Mouse (Mus musculus): ENCODE data around the gene Sptlc2.

Gene Sptlc2

DNA sequence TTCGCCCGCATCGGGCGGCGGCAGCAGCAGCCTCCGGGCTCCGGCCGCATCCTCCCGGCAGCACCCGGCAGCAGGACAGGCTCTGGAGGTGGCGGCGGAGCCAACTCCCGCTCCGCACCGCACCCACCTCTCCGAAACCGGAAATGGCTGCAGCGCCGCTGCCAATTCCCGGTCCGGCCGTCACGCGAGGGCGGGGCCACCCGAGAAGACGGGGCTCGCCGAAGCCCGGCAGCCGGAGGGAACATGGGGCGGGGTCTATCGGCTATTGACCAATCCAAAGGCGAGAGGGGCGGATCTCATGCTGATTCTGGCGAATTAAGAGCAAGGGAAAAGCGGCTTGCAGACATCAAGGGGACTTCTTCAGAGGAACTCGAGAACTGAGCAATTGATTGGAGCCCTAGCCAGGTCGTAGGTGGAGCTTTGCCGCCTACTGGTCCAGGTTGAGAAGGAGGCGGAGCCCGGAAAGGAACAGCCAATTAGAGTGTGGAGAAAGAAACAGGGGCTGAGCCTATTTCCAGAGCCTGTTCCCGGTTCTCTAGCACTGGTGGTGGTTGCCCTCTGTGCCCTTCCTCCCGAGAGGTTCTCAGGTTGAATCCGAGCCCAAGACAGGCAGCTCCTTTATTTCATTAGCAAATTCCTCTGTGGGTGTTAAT is at the start of gene Sptlc2:
TSS of gene Sptlc2 (minus strand) at position 234 of the 653 bp plus-strand sequence.
- DNase-seq: peak; percentile 100

DNA sequence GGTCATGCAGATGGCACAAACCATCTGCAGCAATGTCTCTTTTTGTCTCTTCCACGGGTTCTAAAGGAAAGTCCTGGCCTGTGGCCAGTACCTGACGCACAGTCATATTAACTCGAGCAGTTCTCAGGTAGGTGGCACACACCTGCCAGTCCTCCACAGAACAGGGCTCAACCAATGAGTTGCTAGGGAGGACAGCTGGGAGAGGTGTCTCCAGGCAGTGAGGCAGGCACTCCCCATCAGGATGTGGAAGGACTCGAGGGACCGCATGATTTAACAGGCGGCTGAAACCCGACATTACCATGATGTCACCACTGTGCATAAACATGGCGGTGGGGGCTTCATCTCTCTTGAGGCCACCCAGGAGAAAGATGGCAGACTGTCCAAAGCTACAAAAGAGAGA is 40.7 kb upstream of the Sptlc2 start:
- DNase-seq: no peak

DNA sequence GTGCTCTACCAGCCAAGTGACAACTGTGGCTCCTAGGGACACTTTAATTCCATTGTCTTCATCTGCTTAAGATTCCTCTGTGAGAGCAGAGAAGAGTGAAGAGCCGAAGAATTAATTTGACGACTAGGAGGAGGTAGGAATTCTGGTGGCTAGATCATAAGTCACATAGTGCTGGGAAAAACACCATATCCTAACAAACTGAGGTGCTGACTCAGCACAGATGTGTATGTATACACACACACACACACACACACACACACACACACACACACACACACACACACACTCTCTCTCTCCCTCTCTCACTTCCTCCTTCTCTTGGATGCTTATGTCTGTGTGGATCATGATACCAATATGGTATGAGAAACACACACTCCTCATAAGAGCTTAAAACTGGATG is 40.1 kb upstream of the Sptlc2 start:
- DNase-seq: no peak

DNA sequence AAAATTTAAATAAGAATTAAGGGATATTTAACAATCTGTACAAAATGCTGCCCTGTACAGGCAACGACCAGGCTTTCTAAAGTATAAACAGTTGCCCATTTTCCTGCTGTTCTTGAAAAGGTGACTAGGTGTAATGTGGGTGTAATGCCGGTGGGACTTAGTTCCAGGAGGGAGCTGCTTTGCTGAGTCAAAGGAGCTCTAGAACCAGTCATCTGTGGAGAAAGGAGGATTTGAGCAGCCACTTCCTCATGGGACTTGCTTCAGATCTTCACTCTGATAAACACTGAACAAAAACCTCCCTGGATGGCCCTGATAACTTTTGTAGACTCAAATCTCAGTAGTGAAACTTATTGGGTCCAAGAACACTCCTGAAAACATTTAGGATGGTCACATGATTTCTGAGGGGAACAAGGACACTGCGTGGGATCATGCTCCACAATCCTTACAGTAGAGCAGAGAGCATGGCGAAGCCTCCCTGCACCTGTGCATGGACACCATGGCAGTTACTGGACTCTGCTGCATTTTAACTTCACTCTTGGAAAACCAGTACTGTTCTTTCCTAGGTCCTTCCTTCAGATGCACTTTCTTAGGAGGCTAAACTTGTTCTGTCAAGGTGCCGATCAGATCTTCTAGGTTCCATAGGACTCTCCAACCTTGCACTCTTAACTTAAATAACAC is 38.3 kb upstream of the Sptlc2 start:
- no peak for DNase-seq

DNA sequence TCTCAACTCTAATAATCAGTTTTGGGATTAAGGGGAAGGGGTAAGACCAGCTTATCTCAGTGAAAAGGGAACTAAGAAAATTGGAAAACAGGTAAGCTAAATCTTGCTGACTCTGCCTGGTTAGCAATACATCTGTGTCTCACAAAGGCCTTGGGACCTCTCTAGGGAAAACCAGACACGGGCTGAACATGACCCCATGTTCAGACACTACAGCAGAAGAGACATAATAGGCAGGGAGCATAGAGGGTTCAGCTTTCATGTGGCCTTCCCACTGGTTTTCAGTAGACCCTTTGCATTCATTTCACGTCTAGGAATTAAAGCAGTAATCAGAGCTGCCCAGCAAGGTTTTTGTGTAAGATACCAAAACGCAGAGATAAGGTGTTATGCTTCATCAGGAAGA is 36.4 kb upstream of the Sptlc2 start:
- DNase-seq: no peak

DNA sequence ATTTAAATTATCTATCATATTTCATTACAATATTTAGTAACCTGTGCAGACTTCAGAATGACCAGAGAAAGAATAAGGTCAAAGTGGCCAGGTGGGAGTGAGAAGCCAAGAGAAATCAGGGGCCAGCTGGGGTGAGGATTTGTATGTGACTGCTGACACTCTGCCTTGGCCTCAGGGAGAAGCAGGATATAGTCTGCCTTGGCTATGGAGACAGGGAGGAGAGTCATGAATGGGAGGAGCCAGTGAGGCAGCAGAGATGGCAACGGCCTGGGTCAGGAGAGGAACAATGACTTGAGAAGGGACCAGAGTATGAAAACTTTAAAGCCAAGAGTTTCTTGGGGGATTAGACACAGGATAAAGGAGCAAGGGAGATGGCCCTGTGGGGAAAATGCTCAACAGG is 35.5 kb upstream of the Sptlc2 start:
- no peak for DNase-seq

DNA sequence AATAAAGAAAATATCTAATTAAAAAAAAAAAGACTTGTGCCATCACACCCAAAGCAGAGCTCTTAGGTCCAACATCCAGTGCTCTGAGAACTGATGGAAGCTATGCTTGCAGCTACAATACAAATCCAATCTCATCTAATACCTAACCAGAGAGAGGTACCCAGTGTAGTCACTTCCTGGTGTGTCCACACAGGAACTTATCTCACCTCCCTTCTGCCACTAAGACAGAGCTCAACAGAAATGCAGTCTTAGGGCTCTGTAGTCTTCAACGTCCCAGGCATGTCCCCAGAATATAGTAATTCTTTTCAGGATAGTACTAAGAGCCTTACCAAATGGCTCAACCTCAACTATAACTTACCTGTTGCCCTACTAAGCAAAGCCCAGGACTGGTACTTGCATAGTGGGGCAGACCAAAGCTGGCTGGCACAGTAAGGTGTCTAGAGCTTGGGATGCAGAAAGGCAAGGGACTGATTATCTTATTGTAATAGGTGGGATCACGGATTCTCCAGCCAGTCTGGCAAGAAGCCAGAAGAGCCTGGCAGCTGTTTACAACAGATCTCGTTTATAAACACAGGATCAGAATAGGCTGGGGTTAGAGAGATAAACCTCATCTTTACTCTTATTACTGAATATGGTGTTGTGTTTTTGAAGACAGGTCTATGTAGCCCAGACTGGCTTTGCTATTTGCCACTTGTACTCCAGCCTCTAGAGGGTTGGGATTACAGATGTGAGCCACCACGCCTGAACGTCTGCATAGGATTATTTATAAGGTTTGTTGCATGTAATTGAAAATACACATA is 33.8 kb upstream of the Sptlc2 start:
- DNase-seq: no peak

DNA sequence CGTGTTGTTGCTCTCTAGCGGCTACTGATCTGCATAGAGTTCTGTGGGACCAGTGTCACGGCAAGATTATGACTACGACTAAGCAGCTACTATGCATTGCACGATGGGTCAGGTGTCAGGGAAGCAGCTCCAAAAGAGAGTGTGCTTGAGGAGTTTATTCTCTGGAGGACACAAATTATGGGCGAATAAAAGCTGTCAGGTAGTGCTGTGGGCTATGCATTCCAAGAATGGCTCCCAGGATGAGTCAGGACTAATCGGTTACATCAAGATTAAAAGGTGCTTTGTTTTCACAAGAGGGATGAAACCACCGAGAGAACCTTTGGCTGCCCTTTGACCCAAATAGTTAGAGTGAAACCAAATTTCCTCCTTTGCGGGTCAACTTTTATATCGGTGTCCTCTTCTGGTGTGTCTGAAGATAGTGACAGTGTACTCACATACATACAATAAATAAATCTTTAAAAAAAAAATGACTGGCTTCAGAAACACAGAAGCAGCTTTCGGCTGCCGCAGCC is 31.9 kb upstream of the Sptlc2 start:
- DNase-seq: no peak

DNA sequence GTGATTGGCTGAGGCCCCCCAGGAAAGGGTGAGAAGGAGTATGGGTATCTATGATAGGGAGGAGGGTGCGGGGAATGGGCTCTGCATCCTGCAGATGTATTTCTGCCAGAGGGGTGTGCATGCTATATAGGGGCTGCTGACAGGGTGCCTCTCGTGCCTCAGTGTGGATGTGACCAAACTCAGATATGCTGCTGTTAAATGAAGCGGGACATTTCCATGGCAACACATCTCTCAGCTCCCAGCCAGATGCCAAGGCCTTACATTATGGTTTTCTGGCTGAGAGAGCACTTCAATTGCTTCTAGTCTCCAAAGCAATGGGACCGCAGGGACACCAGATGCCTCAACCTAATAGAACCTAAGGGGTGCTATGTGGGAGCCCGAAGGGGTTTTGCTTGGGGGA is 30.8 kb upstream of the Sptlc2 start:
- no peak for DNase-seq

DNA sequence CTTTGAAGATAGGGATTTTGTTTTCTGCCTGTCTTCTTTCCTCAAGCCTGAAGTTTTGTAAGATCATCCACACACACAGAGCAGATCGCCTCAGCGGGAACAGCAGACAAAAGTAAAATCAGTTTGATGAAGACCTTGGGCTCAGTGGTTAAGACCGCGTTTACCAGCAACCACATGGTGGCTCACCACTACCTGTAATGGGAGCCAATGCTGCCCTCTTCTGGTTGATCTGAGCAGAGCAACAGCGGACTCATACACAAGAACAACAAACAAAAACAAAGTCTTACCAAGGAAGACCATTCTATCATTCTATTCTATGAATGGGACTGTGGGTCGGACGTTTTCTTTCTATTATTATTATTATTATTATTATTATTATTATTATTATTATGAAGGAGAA is 28.5 kb upstream of the Sptlc2 start:
- DNase-seq: peak; percentile 53 to 67

DNA sequence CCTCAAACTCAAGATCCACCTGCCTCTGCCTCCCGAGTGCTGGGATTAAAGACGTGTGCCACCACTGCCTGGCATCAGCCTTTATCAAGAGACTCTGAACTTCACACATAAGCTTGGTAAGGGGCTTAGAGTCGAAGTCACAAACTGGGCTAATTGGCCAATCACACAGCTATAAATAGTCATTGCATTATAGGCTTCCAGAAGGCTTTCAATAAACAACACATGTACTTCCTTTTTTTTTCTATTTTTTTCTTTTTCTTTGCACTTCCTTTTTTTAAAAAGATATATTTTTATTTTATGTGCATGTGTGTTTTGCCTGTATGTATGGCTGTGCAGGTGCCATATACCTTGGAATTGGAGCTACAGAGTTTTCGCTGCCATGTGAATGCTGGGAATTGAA is 27.2 kb upstream of the Sptlc2 start:
- no peak for DNase-seq

DNA sequence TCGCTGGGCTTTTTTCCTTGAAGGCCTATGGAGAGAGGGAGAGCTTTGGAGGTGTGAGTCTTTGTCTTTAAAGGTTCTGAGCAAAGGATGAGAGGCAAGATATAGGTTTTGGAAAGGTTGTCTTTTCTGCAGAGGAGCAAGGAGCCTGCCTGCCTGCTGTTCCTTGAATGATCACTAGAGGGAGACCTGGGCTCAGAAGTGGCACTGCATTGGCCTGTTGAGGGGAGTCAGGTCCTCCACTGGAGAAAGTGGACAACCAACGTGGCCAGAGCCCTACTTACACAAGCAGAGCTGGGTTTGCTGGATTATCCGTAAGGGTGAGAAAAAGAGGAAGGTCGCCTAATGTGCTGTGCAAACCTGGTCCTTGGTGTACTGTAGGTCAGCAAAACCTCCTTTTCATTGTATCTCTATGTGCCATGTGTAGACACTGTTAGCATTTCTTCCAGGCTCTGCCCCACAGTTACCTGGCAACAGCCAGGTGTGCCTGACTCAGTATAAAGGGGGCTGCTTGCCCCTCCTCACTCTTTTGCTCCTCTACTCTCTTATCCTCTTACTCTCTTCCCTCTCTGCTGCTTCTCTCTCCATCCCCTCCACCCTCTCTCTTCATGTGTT is 25.1 kb upstream of the Sptlc2 start:
- peak; percentile 66 to 74 for DNase-seq

DNA sequence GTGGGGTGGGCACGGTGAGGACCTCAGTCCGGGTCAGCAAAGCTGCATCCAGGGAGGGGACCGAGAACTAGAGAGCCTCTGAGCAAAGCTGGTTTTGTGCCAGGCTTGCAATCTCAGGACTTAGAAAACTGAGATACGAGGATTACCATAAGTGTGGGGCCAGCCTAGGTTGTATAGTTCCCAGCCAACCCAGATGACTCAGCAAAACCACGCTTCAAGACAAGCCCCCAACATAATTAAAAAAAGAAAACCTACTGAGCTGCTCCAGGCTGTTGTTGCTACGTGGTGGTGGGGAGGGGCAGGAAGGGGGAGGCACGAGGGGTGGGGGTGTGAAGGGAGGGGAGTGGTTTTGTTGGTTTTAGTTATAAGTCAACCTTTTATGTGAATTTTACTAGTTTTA is 22.8 kb upstream of the Sptlc2 start:
- DNase-seq: no peak

DNA sequence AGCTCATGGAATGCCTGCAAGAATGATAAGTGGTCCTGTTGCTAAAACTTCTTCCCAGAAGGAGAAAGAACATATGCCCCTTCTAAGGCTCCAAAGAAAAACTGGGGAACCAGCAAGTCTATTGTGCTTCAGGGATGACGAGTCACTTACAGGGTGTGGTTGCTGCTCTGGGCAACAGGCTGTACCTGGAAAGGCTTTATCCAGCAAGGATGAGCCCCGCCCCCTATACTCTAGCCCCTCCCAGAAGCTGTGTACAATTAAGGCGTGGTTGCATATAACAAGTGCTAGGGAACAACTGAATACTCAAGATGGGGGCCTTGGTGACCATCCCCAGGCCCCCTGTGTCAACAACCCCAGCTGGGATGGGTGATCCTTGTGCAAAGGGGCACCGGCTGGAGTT is 21.0 kb upstream of the Sptlc2 start:
- no peak for DNase-seq

DNA sequence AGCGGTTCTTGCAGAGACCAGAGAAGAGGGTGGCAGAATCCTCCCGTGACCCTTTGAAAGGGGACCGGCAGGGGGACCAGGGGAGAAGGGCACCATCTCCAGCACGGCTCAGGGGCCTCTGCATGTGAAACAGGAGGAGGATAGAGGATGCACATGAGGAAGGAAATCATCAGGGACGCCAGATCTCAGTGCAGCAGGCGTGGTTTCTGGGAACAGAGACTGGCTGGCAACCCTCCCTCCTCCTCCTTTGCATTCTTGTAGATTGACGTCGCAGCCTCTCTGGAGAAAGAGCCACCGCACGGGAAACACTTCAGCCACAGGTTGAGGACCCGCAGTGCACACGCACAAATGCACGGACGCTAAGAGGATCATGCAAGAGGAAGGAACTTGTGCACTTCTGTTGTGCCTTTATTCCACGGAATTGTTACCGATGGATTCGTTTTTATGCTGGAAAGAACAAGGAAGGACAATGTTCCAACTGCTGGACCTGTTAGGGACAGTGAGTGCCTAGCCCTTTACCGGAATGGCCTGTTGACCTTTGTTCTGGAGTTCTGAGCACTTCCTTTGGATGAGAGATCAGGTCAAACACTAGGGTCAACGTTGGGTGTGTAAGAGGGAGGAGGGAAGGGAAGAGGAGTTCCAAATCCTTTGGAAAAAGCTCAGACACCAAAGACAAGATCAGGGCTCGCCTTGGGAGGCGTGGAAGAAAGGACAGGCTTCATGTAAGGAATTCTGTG is 19.9 kb upstream of the Sptlc2 start:
- DNase-seq: peak; percentile 81 to 83

DNA sequence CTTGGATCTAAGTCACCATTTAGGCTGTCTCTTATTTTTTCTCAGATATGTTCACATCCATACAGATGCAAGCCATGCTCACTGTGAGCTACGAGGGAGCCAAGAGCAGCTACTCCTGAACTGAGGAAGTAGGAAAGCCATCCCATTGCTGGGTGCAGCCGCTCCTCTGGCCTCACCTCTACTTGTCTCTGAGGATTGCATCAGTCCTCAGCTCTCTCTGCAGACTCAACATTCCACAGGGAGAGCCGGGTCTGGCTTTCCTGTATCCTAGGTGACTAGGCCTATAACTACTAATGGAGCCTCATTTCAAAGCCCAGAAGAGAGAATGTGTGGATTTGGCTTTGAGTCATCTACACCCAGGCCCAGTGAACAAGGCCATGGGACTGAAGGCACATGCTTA is 17.6 kb upstream of the Sptlc2 start:
- peak; percentile 46 to 71 for DNase-seq

DNA sequence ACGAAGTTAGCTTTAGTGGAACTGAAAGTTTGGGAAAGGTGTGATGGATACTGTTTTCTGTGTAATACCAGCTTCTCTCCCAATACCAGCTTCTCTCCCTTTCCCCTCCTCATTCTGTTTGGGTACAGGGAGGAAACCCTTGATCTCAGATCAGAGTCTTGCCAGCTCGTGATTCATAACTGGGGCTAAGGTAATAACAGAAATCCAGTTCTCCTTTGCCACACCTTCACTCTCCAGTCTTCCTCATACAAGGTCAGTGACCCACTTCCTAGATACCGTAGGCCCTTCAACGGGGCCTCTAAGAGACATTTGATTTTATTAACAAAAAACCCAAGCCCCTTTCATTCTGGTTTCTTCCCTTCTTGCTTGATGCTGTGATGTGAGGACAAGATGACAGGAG is 17.0 kb upstream of the Sptlc2 start:
- no peak for DNase-seq

DNA sequence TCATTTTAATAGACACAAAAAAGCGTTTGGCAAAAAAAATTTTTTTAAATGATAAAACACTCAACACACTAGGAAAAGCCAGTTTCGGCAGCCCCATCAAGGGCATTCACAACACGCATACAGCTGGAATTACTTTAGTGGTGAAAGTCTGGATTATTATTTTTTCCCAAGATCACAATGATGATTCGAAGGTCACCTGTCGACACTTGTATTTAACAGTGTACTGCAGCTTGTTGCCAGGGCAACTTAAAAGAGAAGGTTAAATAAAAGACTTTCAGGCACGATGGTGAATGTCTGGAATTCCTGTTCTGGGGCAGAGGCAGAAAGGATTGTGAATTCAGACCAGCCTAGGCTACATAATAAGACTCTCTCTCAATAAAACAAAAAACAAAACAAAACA is 13.7 kb upstream of the Sptlc2 start:
- no peak for DNase-seq

DNA sequence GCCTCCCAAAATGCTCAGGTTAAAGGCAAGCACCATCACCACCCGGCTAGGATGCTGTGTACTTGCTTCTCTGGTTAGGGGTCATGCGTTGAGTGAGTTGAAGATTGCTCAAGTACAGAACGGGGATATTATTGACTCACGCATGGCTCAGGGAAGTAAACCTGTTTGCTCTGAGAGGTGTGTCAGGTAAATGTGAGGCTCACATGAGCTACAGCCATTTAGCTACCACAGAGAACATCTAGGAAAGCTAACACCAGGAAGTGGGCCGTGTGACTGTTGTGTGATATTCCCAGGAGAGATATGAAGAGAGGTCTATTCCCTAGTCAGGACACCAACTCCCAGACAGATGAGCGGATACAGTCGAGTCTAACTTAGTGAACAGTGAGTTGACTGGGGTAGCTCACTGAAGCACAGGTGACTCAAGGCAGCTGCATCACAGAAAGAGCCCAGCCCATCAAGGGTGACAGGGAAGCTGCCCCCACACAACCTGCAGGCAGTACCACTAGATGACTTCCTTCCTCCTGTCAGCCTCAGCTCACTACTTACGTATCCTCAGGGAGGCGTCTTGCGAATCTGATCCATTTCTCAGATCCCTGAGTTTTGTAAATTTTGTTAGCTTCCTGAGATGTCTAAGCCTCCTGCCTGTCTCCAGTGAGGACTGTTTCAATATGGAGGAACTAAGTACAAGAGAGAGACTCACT is 11.1 kb upstream of the Sptlc2 start:
- no peak for DNase-seq

DNA sequence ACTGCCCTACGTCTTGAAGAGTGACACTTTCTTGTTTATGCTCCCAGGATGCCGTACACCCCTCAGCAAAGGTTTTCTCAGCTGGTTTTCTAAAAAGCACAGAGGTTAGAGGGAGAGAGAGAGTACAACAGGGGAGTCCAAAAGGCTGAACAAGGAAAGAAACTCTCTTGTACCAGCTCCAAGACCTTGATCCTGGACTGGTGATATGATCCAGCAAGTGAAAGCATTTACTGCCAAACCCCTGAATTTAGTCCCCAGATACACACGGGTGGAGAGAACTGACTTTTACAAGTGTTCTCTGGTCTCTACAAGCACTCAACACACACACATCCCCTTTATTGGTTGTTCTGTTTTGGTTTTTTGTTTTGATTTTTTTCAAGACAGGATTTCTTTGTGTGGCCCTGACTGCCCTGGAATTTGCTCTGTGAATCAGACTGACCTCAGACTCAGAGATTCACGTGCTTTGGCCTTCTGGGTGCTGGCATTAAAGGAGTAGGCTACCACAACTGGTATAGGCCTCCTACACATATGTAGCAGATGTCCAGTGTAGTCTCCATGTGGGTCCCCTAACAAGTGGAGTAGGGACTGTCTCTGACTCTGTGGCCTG is 9.8 kb upstream of the Sptlc2 start:
- DNase-seq: no peak

DNA sequence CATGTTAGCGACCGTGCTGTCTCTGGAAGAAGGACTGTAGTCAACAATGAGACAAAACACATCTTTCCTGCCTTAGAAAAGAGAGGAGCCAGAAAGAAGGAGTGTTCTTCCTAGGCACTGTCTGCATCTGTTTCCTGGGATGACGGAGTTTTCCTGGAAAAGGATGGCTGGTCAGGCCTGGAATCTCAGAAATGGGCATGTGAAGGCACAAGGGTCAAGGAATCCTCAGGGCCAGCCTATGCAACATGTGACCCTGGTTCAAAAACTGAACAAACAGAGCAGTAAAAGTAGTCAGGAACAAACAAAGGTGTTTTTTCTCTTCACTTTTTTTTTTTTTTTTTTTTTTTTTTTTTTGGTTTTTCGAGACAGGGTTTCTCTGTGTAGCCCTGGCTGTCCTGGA is 9.0 kb upstream of the Sptlc2 start:
- no peak for DNase-seq

DNA sequence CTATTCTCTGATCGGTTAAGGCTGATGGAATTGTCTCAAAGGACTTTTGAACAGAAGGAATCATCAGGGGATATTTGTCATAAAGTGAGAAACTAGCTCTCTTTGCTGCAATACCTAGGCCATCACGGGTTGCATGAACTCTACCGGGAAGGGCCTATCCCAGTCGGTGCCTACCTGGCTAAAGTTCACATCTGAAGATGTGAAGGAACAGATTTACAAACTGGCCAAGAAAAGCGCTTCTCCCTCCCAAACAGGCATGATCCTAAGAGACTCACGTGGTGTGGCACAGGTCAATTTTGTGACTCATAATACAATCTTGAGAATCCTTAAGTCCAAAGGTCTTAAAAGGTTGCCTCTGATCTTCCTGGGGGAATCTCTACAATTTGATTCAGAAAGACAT is 6.2 kb upstream of the Sptlc2 start:
- no peak for DNase-seq

Data from lung, adult 18-20 months (tissue).